Mouse (Mus musculus) right cerebral cortex, adult 18-20 months (tissue): ENCODE measurements around the gene Sapcd1.
"Not testable (repeated sequence)": the region's sequence is repeated elsewhere in the genome, so short reads cannot be mapped to it uniquely, and the experiment has no call there.

Experiments
- DNase-seq: peaks from one replicate; pipeline ENCODE4 v3.0.0; 2022; ENCODE audit warnings: mixed read lengths

Sapcd1 gene

GRCm38 (mm10) chr17:35005158-35005557 is 22.7 kb downstream of the Sapcd1 start:
- no peak for DNase-seq

DNA sequence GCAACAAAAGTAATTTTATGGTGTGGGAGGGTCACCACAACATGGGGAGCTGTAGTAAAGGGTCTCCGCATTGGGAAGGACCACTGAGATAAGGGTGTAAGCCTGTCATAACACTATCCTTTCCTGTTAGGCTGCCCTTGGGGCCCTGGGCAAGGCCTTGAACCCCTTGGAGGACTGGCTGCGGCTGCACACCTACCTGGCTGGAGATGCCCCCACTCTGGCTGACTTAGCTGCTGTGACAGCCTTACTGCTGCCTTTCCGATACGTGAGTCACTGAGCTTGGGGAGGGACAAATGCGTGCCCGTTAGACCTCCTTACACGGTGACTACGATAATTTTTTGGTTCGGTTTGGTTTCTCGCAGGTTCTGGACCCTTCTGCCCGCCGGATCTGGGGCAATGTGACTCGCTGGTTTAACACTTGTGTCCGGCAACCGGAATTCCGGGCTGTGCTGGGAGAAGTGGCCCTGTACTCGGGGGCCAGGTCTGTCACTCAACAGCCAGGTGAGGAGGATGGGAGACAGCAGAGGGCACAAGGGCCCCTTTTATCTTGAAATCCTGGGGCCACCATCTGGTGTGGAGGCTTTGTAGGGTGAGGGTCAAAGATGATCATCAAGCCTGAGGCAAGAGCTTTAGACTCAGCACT is 23.6 kb downstream of the Sapcd1 start:
- no peak for DNase-seq

GRCm38 (mm10) chr17:35003022-35003838 is 24.6 kb downstream of the Sapcd1 start:
- DNase-seq: no peak

DNA sequence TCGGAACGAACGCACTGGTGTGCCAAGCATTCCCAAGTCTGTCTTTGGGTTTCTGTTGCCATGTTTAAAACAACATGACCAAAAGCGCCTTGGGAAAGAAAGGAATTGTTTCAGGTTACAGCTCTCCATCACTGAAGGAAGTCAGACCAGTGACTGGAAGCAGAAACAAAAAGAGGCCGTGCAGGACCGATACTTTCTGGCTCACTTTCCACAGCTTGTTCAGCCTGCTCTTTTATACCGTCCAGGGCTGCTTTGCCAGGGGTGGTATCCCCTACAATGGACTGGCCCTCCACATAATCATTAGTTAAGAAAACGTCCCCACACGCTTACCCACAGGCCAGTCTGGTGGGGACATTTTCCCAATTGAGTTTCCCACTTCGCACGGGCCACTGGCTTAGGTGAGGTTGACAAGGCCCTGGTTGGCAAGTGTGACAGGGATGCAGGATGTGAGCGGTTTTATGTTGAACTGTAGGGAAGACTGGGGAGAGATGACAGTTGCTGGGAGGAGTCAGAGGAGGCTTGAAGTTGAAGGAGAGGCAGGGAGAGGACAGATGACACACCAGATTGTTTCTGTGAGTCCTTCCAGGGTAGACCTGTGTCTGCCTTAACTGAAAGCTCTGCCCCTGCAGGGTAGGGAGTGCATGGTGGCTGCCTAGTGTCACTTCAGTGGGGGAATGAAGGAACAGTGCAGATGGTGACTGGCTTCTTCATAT is 25.5 kb downstream of the Sapcd1 start:
- no peak for DNase-seq

- DNase-seq: peak; percentile 38
Observed at GRCm38 (mm10) chr17:35001452-35002152, 26.2 kb downstream of the Sapcd1 start.

DNA sequence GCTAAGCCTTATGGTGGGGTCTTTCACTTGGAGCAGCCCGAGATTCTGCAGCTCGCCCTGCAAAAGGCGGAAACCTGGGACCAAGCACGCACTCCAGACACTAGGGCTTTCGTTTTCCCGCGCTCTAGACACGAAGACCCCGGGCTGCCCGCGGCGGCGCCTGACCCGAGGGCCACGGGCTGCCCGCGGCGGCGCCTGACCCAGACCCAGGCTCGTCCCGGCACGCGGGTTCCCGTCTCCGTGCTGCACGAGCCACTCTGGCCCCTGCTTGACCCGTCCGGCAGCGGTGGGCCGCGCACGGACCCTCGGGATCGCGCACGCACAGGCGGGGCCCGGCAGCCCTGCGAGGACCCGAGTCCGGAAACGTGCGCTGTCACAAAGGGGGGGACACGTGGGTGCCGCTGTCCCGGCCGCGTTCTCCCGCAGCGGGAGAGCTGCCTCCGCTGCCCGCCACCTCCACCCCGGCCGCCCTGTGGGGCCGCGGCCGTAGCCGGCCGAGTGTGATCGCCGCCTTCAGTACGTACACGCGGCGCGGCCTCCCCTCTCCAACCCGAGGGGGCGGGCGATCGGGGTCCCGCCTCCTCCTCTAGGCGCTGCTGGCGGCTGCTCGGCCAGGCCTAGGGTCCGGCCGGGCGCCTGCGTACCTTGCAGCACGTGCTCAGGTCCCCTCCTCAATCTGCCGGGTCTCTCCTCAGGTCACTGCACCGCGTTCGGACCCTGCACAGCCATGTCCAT is 26.9 kb downstream of the Sapcd1 start, which contains the start of gene Vars:
Gene Vars, plus strand, starts transcription at position 271 of the 735 bp plus-strand sequence.
- DNase-seq: peak; percentile 79

- not testable (repeated sequence) for DNase-seq
Observed at GRCm38 (mm10) chr17:34999871-35000716, 27.7 kb downstream of the Sapcd1 start.

- DNase-seq: no peak
Observed at GRCm38 (mm10) chr17:34998526-34999430, 29.0 kb downstream of the Sapcd1 start.

GRCm38 (mm10) chr17:34997142-34997483 is 30.7 kb downstream of the Sapcd1 start:
- no peak for DNase-seq

- no peak for DNase-seq
Observed at GRCm38 (mm10) chr17:34996411-34997141, 31.2 kb downstream of the Sapcd1 start.

DNA sequence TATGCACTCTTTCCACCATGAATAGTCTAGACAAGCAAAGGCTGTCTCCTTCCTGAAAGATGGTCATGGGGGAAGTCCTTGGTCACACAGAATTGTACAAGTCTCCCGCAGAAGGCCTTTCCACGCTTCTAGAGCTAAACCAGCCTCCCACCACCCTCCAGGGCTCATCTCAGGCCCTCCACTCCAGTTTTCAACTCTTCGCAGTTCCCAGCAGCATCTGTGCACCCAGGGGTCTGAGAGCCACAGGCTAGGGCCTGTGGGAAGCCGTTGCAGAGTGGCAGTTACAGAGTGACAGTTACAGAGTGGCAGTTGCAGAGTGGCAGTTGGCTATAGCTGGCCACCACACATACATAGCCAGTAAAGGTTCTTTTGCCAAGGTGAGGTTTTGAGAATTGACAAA is 31.9 kb downstream of the Sapcd1 start:
- DNase-seq: not testable (repeated sequence)

GRCm38 (mm10) chr17:34995192-34995591 is 32.6 kb downstream of the Sapcd1 start:
- not testable (repeated sequence) for DNase-seq

- no peak for DNase-seq
Observed at GRCm38 (mm10) chr17:34994751-34995150, 33.1 kb downstream of the Sapcd1 start.

- no peak for DNase-seq
Observed at GRCm38 (mm10) chr17:34984218-34984617, 43.6 kb downstream of the Sapcd1 start.

- DNase-seq: no peak
Observed at GRCm38 (mm10) chr17:34982328-34982727, 45.5 kb downstream of the Sapcd1 start.

DNA sequence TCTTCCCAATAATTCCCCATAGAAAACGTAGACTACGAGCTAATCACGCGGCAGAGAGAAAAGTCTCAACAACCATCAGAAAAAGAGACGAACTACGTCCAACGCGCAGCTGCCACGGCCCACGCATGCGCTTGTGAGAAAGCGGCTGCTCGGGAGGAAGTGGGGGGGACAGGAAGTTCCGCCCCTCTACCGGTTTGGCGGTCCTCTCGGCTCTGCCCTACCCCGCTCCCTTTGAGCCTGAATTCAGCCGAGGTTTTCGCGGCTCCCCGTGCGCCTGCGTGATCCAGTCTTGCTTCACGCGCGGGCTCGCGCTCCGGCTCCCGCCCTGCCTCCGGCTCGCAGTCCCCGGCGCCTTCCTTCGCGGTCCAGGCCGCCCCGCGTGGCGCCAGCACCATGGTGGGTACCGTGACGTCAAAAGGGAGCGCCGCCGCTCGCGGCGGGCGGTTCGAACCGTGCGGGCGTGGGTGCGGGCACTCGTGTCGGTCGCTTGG is 46.1 kb downstream of the Sapcd1 start, which contains the start of gene Lsm2:
Gene Lsm2, plus strand, starts transcription at position 173 of the 491 bp plus-strand sequence.
- DNase-seq: peak; percentile 94

GRCm38 (mm10) chr17:34980655-34981054 is 47.2 kb downstream of the Sapcd1 start:
- peak; percentile 37 for DNase-seq

DNA sequence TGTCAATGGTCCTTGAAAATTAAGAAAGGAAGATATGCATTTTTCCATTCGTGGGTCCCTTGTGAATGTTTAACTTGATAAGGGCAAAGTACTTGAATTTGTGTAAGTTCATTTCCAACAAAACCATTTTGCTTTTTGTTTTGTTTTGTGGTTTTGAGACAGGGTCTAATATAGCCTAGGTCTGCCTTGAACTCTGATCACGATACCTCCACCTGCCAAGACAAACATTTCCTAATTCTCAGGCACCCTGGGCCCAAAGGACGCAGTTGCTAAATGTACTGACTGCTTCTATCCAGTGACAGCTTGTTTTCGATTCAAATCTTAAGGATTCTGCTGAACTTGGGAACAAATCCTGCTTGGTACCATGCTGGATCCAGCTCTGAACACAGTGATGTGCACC is 48.2 kb downstream of the Sapcd1 start:
- DNase-seq: no peak

DNA sequence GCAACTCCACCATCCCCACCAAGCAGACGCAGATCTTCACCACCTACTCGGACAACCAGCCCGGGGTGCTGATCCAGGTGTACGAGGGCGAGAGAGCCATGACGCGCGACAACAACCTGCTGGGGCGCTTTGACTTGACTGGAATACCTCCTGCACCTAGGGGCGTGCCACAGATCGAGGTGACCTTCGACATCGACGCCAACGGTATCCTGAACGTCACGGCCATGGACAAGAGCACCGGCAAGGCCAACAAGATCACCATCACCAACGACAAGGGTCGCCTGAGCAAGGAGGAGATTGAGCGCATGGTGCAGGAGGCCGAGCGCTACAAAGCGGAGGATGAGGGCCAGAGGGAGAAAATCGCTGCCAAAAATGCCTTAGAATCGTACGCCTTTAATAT is 49.6 kb downstream of the Sapcd1 start:
- DNase-seq: no peak
